Mouse (Mus musculus): Measurements from ENCODE around the gene Gm3448.
"Not testable (repeated sequence)": the region's sequence is repeated elsewhere in the genome, so short reads cannot be mapped to it uniquely, and the experiment has no call there.

Gm3448 gene

GRCm38 (mm10) chr17:15025513-15025912 lies 15.8 kb downstream of the Gm3448 start:
- not testable (repeated sequence) for DNase-seq

- DNase-seq, result not testable (repeated sequence)
These were observed 16.7 kb downstream of the Gm3448 start for GRCm38 (mm10) chr17:15024502-15025193.

- DNase-seq, result not testable (repeated sequence)
These were observed 17.4 kb downstream of the Gm3448 start for GRCm38 (mm10) chr17:15023878-15024492.

- DNase-seq, result peak; percentile 98
These were observed 19.7 kb downstream of the Gm3448 start for GRCm38 (mm10) chr17:15021503-15022220.

- DNase-seq, result not testable (repeated sequence)
These were observed 31.5 kb downstream of the Gm3448 start, which contains the start of gene Gm3435 for GRCm38 (mm10) chr17:15009706-15010413. TSS of gene Gm3435 (plus strand) at chr17:15010176.

- DNase-seq, result not testable (repeated sequence)
These were observed 32.2 kb downstream of the Gm3448 start for GRCm38 (mm10) chr17:15009088-15009487.

GRCm38 (mm10) chr17:15000047-15000446 lies 41.3 kb downstream of the Gm3448 start:
- not testable (repeated sequence) for DNase-seq

GRCm38 (mm10) chr17:14994140-14994539 lies 47.2 kb downstream of the Gm3448 start:
- not testable (repeated sequence) for DNase-seq

- DNase-seq, result not testable (repeated sequence)
These were observed 48.1 kb downstream of the Gm3448 start for GRCm38 (mm10) chr17:14993139-14993832.

GRCm38 (mm10) chr17:14992522-14993138 lies 48.7 kb downstream of the Gm3448 start:
- DNase-seq, result not testable (repeated sequence)

- peak; percentile 90 for DNase-seq
These were observed 51.1 kb downstream of the Gm3448 start for GRCm38 (mm10) chr17:14990116-14990702.

GRCm38 (mm10) chr17:14978362-14979038 lies 62.8 kb downstream of the Gm3448 start, which contains the start of the genes 9030025P20Rik and Gm3417:
TSS of gene 9030025P20Rik (plus strand) at chr17:14978468.
TSS of gene Gm3417 (minus strand) at chr17:14978790.
- not testable (repeated sequence) for DNase-seq

GRCm38 (mm10) chr17:14977718-14978361 lies 63.5 kb downstream of the Gm3448 start:
- DNase-seq, result not testable (repeated sequence)

GRCm38 (mm10) chr17:14968373-14968913 lies 72.9 kb downstream of the Gm3448 start:
- DNase-seq, result not testable (repeated sequence)

GRCm38 (mm10) chr17:14961557-14962154 lies 79.7 kb downstream of the Gm3448 start:
- DNase-seq, result not testable (repeated sequence)

GRCm38 (mm10) chr17:14960951-14961556 lies 80.3 kb downstream of the Gm3448 start, which contains the start of gene Phf10:
TSS of gene Phf10 (minus strand) at chr17:14961273.
- DNase-seq, result peak; percentile 96

- peak; percentile 95 for DNase-seq
These were observed 80.8 kb downstream of the Gm3448 start for GRCm38 (mm10) chr17:14960520-14960919.

GRCm38 (mm10) chr17:14959979-14960378 lies 81.4 kb downstream of the Gm3448 start:
- peak; percentile 88 for DNase-seq
